ENCODE assay signal across 17 mouse cellular contexts in the genomic region with DNA sequence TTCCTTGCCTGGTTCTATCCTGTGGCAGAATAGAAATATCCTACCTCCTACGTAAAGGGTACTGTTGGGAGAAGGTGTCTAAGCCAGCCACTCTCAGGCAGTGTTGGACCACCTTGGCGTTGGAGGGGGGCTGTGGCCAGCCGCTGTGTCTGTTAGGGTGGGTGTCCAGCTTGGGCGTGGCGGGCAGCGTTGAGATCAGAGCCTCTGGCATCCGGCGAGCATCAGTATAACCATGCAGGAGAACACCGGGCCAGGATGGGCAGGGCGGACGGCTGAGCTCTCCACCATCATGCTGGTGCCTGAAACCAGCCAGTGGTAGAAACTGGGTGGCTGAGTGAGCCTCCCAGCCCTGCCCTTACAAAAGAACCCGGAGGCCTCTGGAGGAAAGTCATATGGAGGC. TPM values are rescaled to one million over a fixed set of nuclear protein-coding genes. Genes with fewer than 3 reads are reported as not detected.
DNase-seq lines count a peak whose midpoint lies in the region; TF ChIP-seq lines count a peak whose summit lies in the region.
"Had no signal": no experiment of that assay in that cellular context is flagged by ENCODE, and none has a peak within 500 bp of the region (broad histone marks: within the 10 kb centered on the region; RNA-seq: fewer than 3 reads in every experiment).

No protein-coding gene starts in this region.

- intact Hi-C loops in gastrocnemius, adult 2 months (cut with DNase I) = no loop called here

- no peak overlapping the region for H3K27ac ChIP-seq in gastrocnemius, adult 2 months
- H3K27ac ChIP-seq: embryonic facial prominence, embryonic 13.5 days; embryonic facial prominence, embryonic 15.5 days; forebrain, embryonic 10.5 days; forebrain, embryonic 12.5 days had no signal

- TF ChIP-seq CTCF in gastrocnemius, adult 2 months (IDR thresholded peaks at IDR 0.05) = no peak

- H3K4me3 ChIP-seq in gastrocnemius, adult 2 months = no peak overlapping the region
- H3K4me3 ChIP-seq: embryonic facial prominence, embryonic 13.5 days; embryonic facial prominence, embryonic 15.5 days; erythroblast, embryonic 14.5 days; forebrain, embryonic 10.5 days; forebrain, embryonic 12.5 days had no signal

- DNase-seq in cerebellum, adult 9-11 months = peak; percentile 26
- no peak for DNase-seq in cerebellum, adult 11 months
- DNase-seq in gastrocnemius, adult 2 months = peak; percentile 10
- no peak for DNase-seq in gastrocnemius, postnatal 10 days
- DNase-seq in layer of hippocampus, adult 9-11 months = peak; percentile 1
- no peak for DNase-seq in layer of hippocampus, adult 9-10 months (ENCODE audit: low spot score)
- DNase-seq: adrenal gland, adult 2 months; adrenal gland, postnatal 10 days; adrenal gland, postnatal 25 days; embryo, embryonic 11 days had no signal

RNA-seq across cellular contexts. Expression of a gene that starts 9.3 kb away (rescaled TPM):
- total RNA-seq in gastrocnemius, adult 2 months (2021) = 1 to 10 TPM; 1.3 to 1.7 TPM
- 1 to 10 TPM; 1.3 to 1.9 TPM for total RNA-seq in gastrocnemius, postnatal 10 days (2021)

RNA-seq across cellular contexts. Expression of a gene that starts 27.7 kb away (rescaled TPM):
- under 1 TPM in 1 of 2 experiments, not detected in 1; 0.08 TPM for total RNA-seq in gastrocnemius, adult 2 months (2021)
- total RNA-seq in gastrocnemius, postnatal 10 days (2021) = under 1 TPM; 0.11 to 0.21 TPM
- total RNA-seq: adrenal gland, adult 2 months; adrenal gland, postnatal 25 days; common myeloid progenitor, adult 5-6 weeks; MEL had no signal

RNA-seq across cellular contexts. Expression of a gene that starts 38.2 kb away (rescaled TPM):
- 10 to 100 TPM; 18.4 to 23.5 TPM for total RNA-seq in gastrocnemius, adult 2 months (2021)
- total RNA-seq in gastrocnemius, postnatal 10 days (2021) = 10 to 100 TPM; 19.6 to 20.3 TPM

Comparison
In these comparisons a context has a peak if more than half of its experiments do, and no peak if none do; other contexts are left out.
1. DNase-seq: peak in cerebellum, adult 9-11 months (single experiment), gastrocnemius, adult 2 months (single experiment) and layer of hippocampus, adult 9-11 months (single experiment); none in cerebellum, adult 11 months (single experiment), gastrocnemius, postnatal 10 days (single experiment) and layer of hippocampus, adult 9-10 months (single experiment).